Mouse (Mus musculus): ENCODE results near the gene Bsg.

Bsg gene

DNA sequence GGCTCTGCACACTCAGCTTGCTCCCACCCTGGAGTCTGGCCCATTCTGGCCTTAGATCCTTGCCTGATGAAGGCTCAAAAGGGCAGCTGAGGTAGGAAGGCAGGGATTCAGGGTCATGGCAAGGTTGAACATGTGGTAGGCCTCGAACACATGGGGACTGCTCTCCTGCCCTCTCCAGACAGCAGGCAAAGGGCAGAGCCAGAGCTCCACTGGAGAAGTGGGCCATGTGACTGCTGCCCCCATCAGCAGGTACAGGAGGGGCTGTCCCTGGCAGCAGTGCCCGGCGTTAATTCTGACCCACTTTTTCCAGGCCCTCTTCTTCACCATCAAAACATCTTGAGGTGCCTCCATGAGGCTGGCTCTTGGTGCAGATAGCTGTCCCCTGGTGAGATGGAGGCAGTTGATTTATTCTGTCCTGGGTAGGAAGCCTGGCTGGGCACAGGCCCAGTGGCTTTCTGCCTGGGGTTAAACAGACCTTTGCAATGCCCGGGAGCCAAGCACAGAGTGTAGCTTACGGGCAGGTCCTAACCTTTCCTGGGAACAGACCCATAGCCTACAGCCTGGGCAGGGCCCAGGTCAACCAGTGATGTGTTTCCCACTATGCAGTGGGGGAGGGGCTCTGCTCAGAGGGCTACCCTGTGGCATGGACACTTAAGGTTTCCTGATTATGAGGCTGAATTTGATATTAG is 2.3 kb downstream of the Bsg start:
- no peak for DNase-seq

GRCm38 (mm10) chr10:79707162-79707561 is 2.9 kb downstream of the Bsg start:
- no peak for DNase-seq

- no peak for DNase-seq
Observed at GRCm38 (mm10) chr10:79707759-79708158, 3.5 kb downstream of the Bsg start.

GRCm38 (mm10) chr10:79708668-79709067 is 4.4 kb downstream of the Bsg start:
- no peak for DNase-seq

DNA sequence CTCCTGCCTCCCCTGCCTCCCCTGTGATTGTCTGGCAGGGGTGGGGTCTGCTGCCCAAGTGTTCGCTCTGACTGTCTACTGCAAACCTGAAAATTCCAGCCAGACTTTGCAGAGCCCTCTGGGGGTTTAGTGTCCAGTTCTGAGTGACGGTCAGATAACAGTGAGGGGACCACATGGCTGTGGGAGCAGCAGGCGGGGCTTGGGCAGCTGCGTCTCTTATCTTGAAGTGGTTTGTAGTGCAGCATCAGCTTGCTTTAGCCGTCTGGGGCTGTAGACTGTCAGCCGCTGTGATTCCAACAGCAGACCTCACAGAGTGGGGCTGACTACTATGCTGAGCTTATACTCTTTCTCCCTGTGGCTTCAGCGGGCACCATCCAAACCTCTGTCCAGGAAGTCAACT is 5.0 kb downstream of the Bsg start:
- no peak for DNase-seq

DNA sequence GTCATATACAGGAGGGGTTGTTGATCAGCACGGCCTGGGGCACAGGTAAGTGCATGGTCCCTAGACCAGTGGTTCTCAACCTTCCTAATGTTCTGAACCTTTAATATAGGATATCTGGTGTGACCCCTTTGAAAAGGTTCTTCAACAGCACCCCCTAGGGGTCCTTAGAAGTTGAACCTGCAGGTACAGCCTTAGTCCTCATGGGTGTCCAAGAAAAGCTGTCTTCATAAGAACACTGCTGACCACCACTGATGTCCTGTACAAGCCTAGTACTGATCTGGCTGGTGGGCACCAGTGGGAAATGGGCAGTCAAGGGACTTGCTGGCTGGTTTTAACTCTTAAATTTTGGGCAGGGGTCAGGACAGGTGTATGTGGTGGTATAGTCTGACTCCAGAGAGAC is 7.7 kb downstream of the Bsg start:
- DNase-seq, result no peak

DNA sequence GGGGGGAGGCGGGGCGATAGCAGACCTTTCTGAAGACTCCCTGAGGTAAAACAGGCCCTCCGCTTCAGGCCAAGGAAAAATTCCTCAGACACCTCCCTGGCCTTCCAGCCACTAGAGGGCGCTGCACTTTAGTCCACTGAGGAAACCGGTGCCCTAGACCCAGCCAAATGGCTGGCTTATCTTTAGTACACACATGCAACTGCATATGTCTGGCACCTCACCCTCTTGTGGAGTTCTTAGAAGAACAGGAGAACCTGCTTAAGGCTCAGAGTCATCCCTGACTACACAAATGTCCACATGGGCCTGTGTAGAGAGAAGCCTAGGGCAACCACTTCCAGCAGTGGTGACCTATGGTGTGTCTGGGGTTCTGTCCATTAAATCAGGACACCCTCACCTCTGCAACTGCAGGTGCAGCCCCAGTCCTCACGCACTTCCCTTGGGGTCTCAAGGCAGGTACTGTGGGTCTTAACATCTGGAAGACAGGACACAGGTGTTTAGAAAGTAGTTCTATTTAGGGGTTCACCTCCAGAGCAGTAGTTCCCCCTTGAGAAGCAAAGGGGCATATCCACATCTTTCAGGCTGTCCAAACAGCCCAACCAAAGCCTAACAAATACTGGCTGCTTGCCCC is 8.3 kb downstream of the Bsg start:
- DNase-seq, result peak; percentile 66

DNA sequence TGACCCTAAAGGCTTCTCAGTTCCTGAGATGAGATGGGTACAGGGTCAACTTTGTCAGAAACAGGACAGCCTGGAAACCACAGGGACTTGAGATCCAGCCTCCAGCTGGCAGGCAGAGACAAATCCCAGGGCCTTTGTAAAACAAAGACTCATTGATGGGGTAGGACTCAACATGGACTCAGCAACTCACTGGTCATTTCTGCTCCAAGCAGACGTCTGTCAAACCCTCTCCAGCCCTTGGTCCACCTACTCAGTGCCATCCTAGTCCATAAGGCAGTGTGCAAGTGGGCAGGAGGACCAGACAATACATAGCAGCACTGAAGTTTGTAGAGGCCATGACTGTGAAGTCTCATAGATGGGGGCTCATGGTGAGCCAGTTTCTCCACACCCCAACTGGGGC is 8.9 kb downstream of the Bsg start:
- no peak for DNase-seq

GRCm38 (mm10) chr10:79714996-79715395 is 10.7 kb downstream of the Bsg start:
- DNase-seq, result no peak

GRCm38 (mm10) chr10:79716254-79716987 is 12.1 kb downstream of the Bsg start, which contains the start of gene Hcn2:
Hcn2 (plus strand) TSS chr10:79716634.
- DNase-seq, result no peak

GRCm38 (mm10) chr10:79716988-79717355 is 12.7 kb downstream of the Bsg start:
- DNase-seq, result no peak

DNA sequence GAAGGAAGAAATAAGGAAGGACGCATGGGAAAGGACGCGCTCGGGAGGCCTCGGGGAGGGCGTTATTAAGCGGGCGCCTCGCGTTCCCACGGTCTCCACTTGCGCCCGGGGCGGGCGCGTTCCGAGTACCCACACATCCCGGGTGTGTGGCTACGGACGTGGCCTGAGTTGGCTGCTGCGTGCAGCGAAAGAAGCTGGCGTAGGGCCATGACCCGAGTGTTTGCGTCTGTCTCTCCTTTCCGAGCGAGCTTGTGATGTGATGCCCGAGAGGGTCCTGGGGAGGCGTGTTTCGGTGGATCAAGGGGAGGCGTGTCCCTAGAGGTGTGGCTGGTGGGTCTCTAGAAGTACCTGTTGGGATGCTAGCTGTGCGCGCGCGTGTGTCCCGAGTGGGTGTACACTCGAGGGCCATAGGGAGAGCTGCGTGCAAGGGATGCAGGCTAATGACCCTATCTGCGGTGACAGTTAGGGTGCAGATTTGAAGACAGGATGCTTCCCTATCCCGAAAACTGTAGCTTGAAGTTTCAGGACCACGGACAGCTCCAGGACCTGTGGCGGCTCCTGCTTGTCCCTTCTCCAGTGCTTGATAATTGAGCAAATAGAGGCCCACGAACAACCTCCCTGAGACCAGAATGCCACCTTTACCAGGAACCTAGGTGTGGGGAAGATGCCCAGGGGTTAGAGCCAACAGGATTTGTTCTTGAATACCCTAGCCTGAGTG is 13.5 kb downstream of the Bsg start:
- no peak for DNase-seq

DNA sequence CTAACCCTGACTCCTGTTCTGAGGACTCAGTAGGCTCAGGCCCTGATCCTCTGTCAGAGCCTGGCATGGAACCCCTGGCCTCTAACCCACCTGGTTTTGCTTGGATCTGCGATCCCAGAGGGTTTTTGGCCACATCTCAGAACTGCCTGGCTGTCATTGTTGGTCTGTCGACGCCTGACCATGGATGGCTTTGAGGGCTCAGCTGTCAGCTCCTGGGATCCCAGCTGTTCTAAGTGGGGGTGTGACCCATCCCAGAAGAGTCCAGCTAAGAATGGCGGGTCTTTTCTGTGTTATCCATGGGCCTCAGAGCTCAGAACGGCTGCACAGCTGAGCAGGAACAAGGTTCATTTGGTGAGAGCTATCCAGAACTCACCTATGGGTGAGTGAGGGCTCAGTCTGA is 16.8 kb downstream of the Bsg start:
- no peak for DNase-seq

DNA sequence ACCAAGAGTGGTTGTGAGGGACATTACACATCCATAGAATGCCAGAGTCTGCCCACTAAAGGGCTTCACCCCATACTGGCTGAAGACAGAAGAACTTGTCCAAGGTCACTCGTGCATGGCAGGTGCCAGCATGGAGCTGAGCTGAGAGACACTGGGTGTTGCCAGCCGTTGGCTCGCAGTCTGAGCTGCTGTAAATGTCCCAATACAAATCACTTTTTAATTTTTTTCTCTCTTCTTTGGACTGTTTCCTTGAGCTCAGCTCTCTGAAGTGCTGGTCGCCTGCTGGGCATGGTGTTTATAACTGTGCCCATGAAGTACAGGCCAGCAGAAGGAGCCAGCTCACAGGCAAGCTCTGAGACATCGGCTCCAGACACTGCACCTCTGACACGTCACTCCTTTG is 18.8 kb downstream of the Bsg start:
- no peak for DNase-seq

GRCm38 (mm10) chr10:79723692-79724091 is 19.4 kb downstream of the Bsg start:
- no peak for DNase-seq

- DNase-seq, result no peak
Observed at GRCm38 (mm10) chr10:79726090-79726489, 21.8 kb downstream of the Bsg start.

GRCm38 (mm10) chr10:79728323-79729249 is 24.3 kb downstream of the Bsg start:
- peak; percentile 78 for DNase-seq

- peak; percentile 84 for DNase-seq
Observed at GRCm38 (mm10) chr10:79729357-79729965, 25.2 kb downstream of the Bsg start.

- DNase-seq, result no peak
Observed at GRCm38 (mm10) chr10:79732500-79732899, 28.2 kb downstream of the Bsg start.

- DNase-seq, result no peak
Observed at GRCm38 (mm10) chr10:79733847-79734246, 29.6 kb downstream of the Bsg start.

GRCm38 (mm10) chr10:79735361-79735760 is 31.1 kb downstream of the Bsg start:
- DNase-seq, result no peak

GRCm38 (mm10) chr10:79736706-79737105 is 32.4 kb downstream of the Bsg start:
- no peak for DNase-seq
